Mouse (Mus musculus) liver, embryonic 14.5 days (tissue): ENCODE measurements around the gene Dock1. TPM values are rescaled to one million over a fixed set of nuclear protein-coding genes. Genes with fewer than 3 reads are reported as not detected.

Experiments
- ATAC-seq: fragments of 200-750 bp; cut with Nextera tagmentation; 2 replicates; pipeline ENCODE4 v1.8.0; 2017; ENCODE audit warnings: moderate number of reproducible peaks, mild to moderate bottlenecking, moderate library complexity; ENCODE audit not compliant: insufficient read depth
- DNase-seq, 3 experiments: peaks; one replicate each; pipeline ENCODE4 v3.0.0-alpha.2; 2012 to 2013; ENCODE audit warnings: low read depth in 3 of 3, low spot score in 3 of 3
- H3K27ac ChIP-seq: fragments of 300-500 bp; sonication (generic); 2 replicates; pipeline ENCODE4 v1.5.1; 2014; ENCODE audit warnings: moderate library complexity, mild to moderate bottlenecking, control low read depth, inconsistent platforms
- H3K27me3 ChIP-seq: fragments of 300-500 bp; sonication (generic); 2 replicates; pipeline ENCODE4 v1.6.1; 2014; ENCODE audit warnings: mild to moderate bottlenecking, low read length, moderate library complexity; ENCODE audit not compliant: control insufficient read depth, insufficient read depth
- H3K36me3 ChIP-seq: fragments of 300-500 bp; sonication (generic); replicated peaks from 2 replicates; pipeline ENCODE4 v1.6.1; 2014; ENCODE audit warnings: low read depth; ENCODE audit not compliant: control insufficient read depth, insufficient read depth
- H3K4me1 ChIP-seq, 2 experiments: fragments of 200-500 bp in 1 of 2; fragments of 300-500 bp in 1 of 2; sonication (generic) in 1 of 2; replicated peaks; 2 replicates each; pipeline ENCODE4 v1.6.1; 2012 to 2014; ENCODE audit warnings: antibody characterized with exemption in 1 of 2, inconsistent platforms in 1 of 2, low read length in 1 of 2; ENCODE audit not compliant: control insufficient read depth in 2 of 2, insufficient read depth in 2 of 2
- H3K4me2 ChIP-seq: fragments of 300-500 bp; sonication (generic); 2 replicates; pipeline ENCODE4 v1.6.1; 2014; ENCODE audit warnings: low read depth, mild to moderate bottlenecking, control low read depth, moderate library complexity
- H3K4me3 ChIP-seq, 2 experiments: fragments of 200-500 bp in 1 of 2; fragments of 300-500 bp in 1 of 2; sonication (generic) in 1 of 2; 2 replicates each; pipeline ENCODE4 v1.5.1; 2012 to 2014; ENCODE audit warnings: low read depth in 2 of 2, low read length in 2 of 2, mild to moderate bottlenecking in 2 of 2, control low read depth in 1 of 2, inconsistent platforms in 1 of 2, moderate library complexity in 1 of 2; ENCODE audit not compliant: insufficient read depth in 1 of 2
- H3K9ac ChIP-seq: fragments of 300-500 bp; sonication (generic); replicated peaks from 2 replicates; pipeline ENCODE4 v1.6.1; 2014; ENCODE audit warnings: mild to moderate bottlenecking, control low read depth, moderate library complexity
- H3K9me3 ChIP-seq: fragments of 300-500 bp; sonication (generic); 2 replicates; pipeline ENCODE4 v1.6.1; 2016; ENCODE audit warnings: low read length, mixed read lengths; ENCODE audit not compliant: control insufficient read depth
- CTCF ChIP-seq: IDR thresholded peaks from 2 replicates; pipeline ENCODE4 v1.5.1; 2016; ENCODE audit warnings: antibody characterized with exemption, low read depth, control low read depth
- EP300 ChIP-seq: IDR thresholded peaks from 2 replicates; pipeline ENCODE4 v1.6.1; 2016; ENCODE audit warnings: antibody characterized with exemption, low read depth
- WGBS: fragments of 180-500 bp; shearing (Covaris S2); extraction: QIAGEN DNeasy Blood & Tissue Kit; methylation state at CpG from one replicate; pipeline ENCODE4 v1.1.7; 2014; ENCODE audit not compliant: insufficient replicate concordance; 5-methylcytosine and 5-hydroxymethylcytosine counted together
- polyA plus RNA-seq, 2 experiments: library from polyadenylated mRNA; depleted of rRNA in 1 of 2; stranded (reverse) in 1 of 2; unstranded in 1 of 2; fragments of >200 nt; fragmentation: Nextera tagmentation in 1 of 2; extraction: Ambion mirVana in 1 of 2; gene quantifications; 2 replicates each; pipeline versions ENCODE4 v1.2.1 to v1.2.3; 2012 to 2014

Dock1 gene
- polyA plus RNA-seq, 2 experiments: 1.9 to 2.5 TPM

DNA sequence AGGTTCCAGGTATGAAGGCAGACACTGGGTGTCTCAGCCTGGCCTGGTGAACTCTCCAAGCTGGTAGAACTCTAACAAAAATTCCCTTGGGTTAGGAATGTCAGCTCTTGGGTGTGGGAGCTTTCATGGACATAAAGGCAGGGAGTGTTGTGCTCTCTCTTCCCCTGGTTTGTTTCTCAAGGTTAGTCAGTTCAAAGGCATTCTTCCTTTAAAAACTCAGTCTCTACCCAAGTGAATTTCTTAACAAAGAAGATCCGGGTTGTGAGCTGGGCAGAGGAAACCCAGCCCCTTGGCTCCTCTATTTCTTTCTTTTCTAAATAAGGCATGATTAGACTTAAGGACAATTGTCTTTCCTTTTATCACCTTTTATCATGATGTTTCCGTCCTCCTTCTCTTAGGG lies 261.4 kb downstream of the Dock1 start:
- H3K4me1 ChIP-seq: no peaks in the 10 kb centered on the region
- ATAC-seq (no peak), DNase-seq (no peak)
- no peak overlapping the region for H3K4me3 ChIP-seq
- TF ChIP-seq EP300 (no peak), CTCF (no peak)
- WGBS: 39% methylated on average over 2 of the region's 2 CpGs
- no peak overlapping the region for H3K9ac ChIP-seq
- H3K4me2 ChIP-seq: no peak overlapping the region
- no peaks in the 10 kb centered on the region for H3K36me3 ChIP-seq
- H3K27ac ChIP-seq: no peak overlapping the region
- peaks cover 3% of the 10 kb centered on the region for H3K27me3 ChIP-seq
- no peaks in the 10 kb centered on the region for H3K9me3 ChIP-seq

GRCm38 (mm10) chr7:134937471-134937926 lies 267.0 kb downstream of the Dock1 start:
- H3K36me3 ChIP-seq: no peaks in the 10 kb centered on the region
- peaks cover 19% of the 10 kb centered on the region for H3K27me3 ChIP-seq
- peak; percentile 28; the same call in 1 of the 2 replicates for ATAC-seq
- no peaks in the 10 kb centered on the region for H3K4me1 ChIP-seq
- peak overlapping the region; percentile 28 for H3K4me2 ChIP-seq
- no peaks in the 10 kb centered on the region for H3K9me3 ChIP-seq
- no peak for DNase-seq
- WGBS: 1% methylated on average over 37 of the region's 37 CpGs
- H3K27ac ChIP-seq: no peak overlapping the region
- peak overlapping the region; percentile 16 to 27; a peak in 3 of 4 replicates for H3K4me3 ChIP-seq
- TF ChIP-seq EP300: no peak
- TF ChIP-seq CTCF: no peak
- H3K9ac ChIP-seq: no peak overlapping the region

GRCm38 (mm10) chr7:134937927-134938609 lies 267.6 kb downstream of the Dock1 start, which contains the start of gene Fam196a:
Gene Fam196a (minus strand): TSS chr7:134938430.
- Histone ChIP-seq H3K9ac (no peak within 1 kb of the TSS), H3K27me3 (peaks cover 19% of the 10 kb centered on the region), H3K27ac (no peak within 1 kb of the TSS), H3K4me2 (peak within 1 kb of the TSS; percentile 28), H3K36me3 (no peaks in the 10 kb centered on the region), H3K9me3 (no peaks in the 10 kb centered on the region), H3K4me1 (no peaks in the 10 kb centered on the region), H3K4me3 (peak within 1 kb of the TSS; percentile 16 to 27; a peak in 3 of 4 replicates)
- TF ChIP-seq EP300 (no peak), CTCF (peak; percentile 14; the same call in 1 of the 2 replicates)
- DNase-seq (no peak), ATAC-seq (no peak)
- 1% methylated on average over 62 of the region's 71 CpGs for WGBS

DNA sequence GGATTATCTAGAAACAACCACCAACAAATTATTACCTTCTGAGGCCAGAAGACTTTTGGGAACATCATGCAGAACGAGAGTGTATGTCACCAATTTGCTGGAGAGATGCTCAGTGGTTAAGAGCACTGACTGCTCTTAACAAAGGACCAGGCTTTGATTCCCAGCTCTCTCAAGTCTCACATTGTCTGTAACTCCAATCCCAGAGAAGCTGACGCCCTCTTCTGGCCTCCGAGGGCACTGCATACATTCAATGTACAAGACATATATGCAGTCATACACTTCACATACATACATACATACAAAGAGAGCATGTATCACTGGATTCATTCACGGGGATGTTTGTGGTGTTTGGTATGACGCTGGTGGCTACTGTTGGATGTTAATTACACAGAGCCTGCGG lies 271.4 kb downstream of the Dock1 start:
- Histone ChIP-seq H3K4me1 (no peaks in the 10 kb centered on the region), H3K9me3 (no peaks in the 10 kb centered on the region), H3K4me2 (no peak overlapping the region), H3K9ac (no peak overlapping the region), H3K27me3 (peaks cover 16% of the 10 kb centered on the region), H3K27ac (no peak overlapping the region), H3K36me3 (no peaks in the 10 kb centered on the region), H3K4me3 (no peak overlapping the region)
- 62% methylated on average over 6 of the region's 6 CpGs for WGBS
- no peak for ATAC-seq
- TF ChIP-seq CTCF (0 out of 2 replicates have a peak, but pooled peaks have one; percentile 5), EP300 (no peak)
- no peak for DNase-seq

DNA sequence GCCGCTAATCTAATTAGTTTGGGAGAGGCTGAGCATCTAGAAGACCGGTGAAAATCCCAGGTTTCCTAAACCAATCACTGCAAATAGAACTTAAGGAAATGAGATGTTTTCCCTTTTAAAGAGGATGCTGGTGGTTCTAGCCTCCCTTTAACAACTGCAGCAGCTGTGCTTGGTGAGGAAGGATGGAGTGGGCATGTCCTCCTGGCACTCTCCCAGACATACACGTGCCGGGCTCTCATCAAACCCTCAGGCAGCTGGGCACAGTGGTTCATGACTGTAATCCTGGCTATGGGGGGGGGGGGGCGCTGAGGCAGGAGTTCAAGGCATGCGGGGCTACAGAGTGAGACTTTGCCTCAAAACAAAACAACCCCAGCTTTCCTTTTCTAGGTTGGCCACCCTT lies 272.6 kb downstream of the Dock1 start:
- H3K4me2 ChIP-seq: no peak overlapping the region
- 77% methylated on average over 6 of the region's 6 CpGs for WGBS
- peaks cover 5% of the 10 kb centered on the region for H3K27me3 ChIP-seq
- no peak overlapping the region for H3K4me3 ChIP-seq
- no peak for ATAC-seq
- no peaks in the 10 kb centered on the region for H3K9me3 ChIP-seq
- no peaks in the 10 kb centered on the region for H3K36me3 ChIP-seq
- TF ChIP-seq CTCF (no peak), EP300 (no peak)
- H3K9ac ChIP-seq: no peak overlapping the region
- H3K27ac ChIP-seq: no peak overlapping the region
- H3K4me1 ChIP-seq: no peaks in the 10 kb centered on the region
- DNase-seq: no peak
